ENCODE assay signal across 8 mouse cellular contexts in genomic region chr3:88684236-88684979, GRCm38 (mm10). TPM values are rescaled to one million over a fixed set of nuclear protein-coding genes. Genes with fewer than 3 reads are reported as not detected.
DNase-seq lines count a peak whose midpoint lies in the region; ATAC-seq and TF ChIP-seq lines count a peak whose summit lies in the region.

No protein-coding gene starts in this region.

- TF ChIP-seq POLR2A in CH12.LX (IDR thresholded peaks at IDR 0.05; ENCODE audit: low read depth, low read length), result no peak

- peaks cover 0 to 17% of the 10 kb centered on the region in 2 experiments; a peak in 2 of 4 replicates for H3K4me1 ChIP-seq in CH12.LX (ENCODE audit: control insufficient read depth in 1 of 2, insufficient read depth in 2 of 2)
- H3K4me1 ChIP-seq in hindbrain, embryonic 10.5 days (replicated peaks), result peaks cover 22% of the 10 kb centered on the region
- peaks cover 33% of the 10 kb centered on the region for H3K4me1 ChIP-seq in liver, embryonic 13.5 days (replicated peaks)

- 64% methylated on average over 8 of the region's 8 CpGs for WGBS in hindbrain, embryonic 10.5 days
- WGBS in liver, embryonic 13.5 days (ENCODE audit: insufficient replicate concordance), result 42% methylated on average over 8 of the region's 8 CpGs

- no peak for TF ChIP-seq RAD21 in CH12.LX (IDR thresholded peaks at IDR 0.05; ENCODE audit: low read depth, low read length)

- peak; percentile 11 to 38; a peak in 1 of 4 replicates for TF ChIP-seq CTCF in CH12.LX (conservative IDR thresholded peaks at IDR 0.05 in 1 of 2, IDR thresholded peaks at IDR 0.05 in 1 of 2; ENCODE audit: low read depth in 2 of 2, low read length in 2 of 2)

- H3K4me2 ChIP-seq in CH12.LX (ENCODE audit: insufficient read depth, low read depth, poor library complexity, severe bottlenecking), result peak overlapping the region; percentile 46; the same call in 1 of the 2 replicates
- peak overlapping the region; percentile 75 for H3K4me2 ChIP-seq in liver, embryonic 13.5 days

- peak overlapping the region; percentile 95 for H3K9ac ChIP-seq in CH12.LX (ENCODE audit: insufficient read depth, low read depth)
- peak overlapping the region; percentile 72 for H3K9ac ChIP-seq in liver, embryonic 13.5 days

- DNase-seq in cerebellum, adult 9-10 months, result peak; percentile 25
- no peak for DNase-seq in cerebellum, postnatal 14 days
- peak; percentile 19 for DNase-seq in CH12.LX (ENCODE audit: extremely low read depth)
- no peak for DNase-seq in hindbrain, embryonic 10.5 days (ENCODE audit: low spot score)
- no peak for DNase-seq in liver, embryonic 13.5 days
- no peak for DNase-seq in T-cell, adult 2 months (ENCODE audit: low spot score)
- DNase-seq in cerebellum, adult 8-10 months, result no peak
- DNase-seq in cerebellum, adult 11 months, result no peak

- no peaks in the 10 kb centered on the region for H3K27me3 ChIP-seq in CH12.LX (replicated peaks)
- H3K27me3 ChIP-seq in hindbrain, embryonic 10.5 days (ENCODE audit: insufficient read depth, poor library complexity, severe bottlenecking), result no peaks in the 10 kb centered on the region
- no peaks in the 10 kb centered on the region for H3K27me3 ChIP-seq in liver, embryonic 13.5 days

- H3K4me3 ChIP-seq in CH12.LX (replicated peaks in 1 of 3; ENCODE audit: low read depth in 2 of 3, low read length in 2 of 3, poor library complexity in 1 of 3), result peak overlapping the region; percentile 50 to 97 (median 83)
- H3K4me3 ChIP-seq in hindbrain, embryonic 10.5 days, result peak overlapping the region; percentile 98
- peak overlapping the region; percentile 84 for H3K4me3 ChIP-seq in liver, embryonic 13.5 days (replicated peaks)

- ATAC-seq in liver, embryonic 13.5 days (ENCODE audit: low read depth), result no peak

- H3K36me3 ChIP-seq in CH12.LX (replicated peaks in 1 of 2; ENCODE audit: control insufficient read depth in 1 of 2, insufficient read depth in 1 of 2, low read length in 1 of 2), result peaks cover 9 to 19% of the 10 kb centered on the region in 2 experiments
- peaks cover 28% of the 10 kb centered on the region for H3K36me3 ChIP-seq in hindbrain, embryonic 10.5 days
- H3K36me3 ChIP-seq in liver, embryonic 13.5 days, result peaks cover 19% of the 10 kb centered on the region

- peaks cover 32% of the 10 kb centered on the region for H3K79me2 ChIP-seq in CH12.LX (replicated peaks; ENCODE audit: control insufficient read depth, extremely low read depth, insufficient read depth, poor library complexity, severe bottlenecking)

- dilution Hi-C loops in CH12.LX (cut with MboI; ENCODE audit: extremely low pct_ligation_motif_present, extremely low pct_unique_long_range_greater_than_20kb, low sequenced_read_pairs), result no loop called here

- in situ Hi-C loops in CH12.LX (cut with MboI; ENCODE audit: low pct_ligation_motif_present, low pct_unique_long_range_greater_than_20kb, low sequenced_read_pairs), result loop anchor here (25.0 kb wide), 1 partner anchor 178 kb away; no protein-coding TSS in a partner anchor

- TF ChIP-seq EP300 in CH12.LX (IDR thresholded peaks at IDR 0.05; ENCODE audit: low read length), result no peak

- H3K27ac ChIP-seq in CH12.LX (ENCODE audit: insufficient read depth, low read depth), result peak overlapping the region; percentile 56; the same call in 1 of the 2 replicates
- peak overlapping the region; percentile 99 for H3K27ac ChIP-seq in hindbrain, embryonic 10.5 days
- peak overlapping the region; percentile 82 for H3K27ac ChIP-seq in liver, embryonic 13.5 days

- no peaks in the 10 kb centered on the region for H3K9me3 ChIP-seq in CH12.LX (replicated peaks; ENCODE audit: low read length)
- no peaks in the 10 kb centered on the region for H3K9me3 ChIP-seq in hindbrain, embryonic 10.5 days
- H3K9me3 ChIP-seq in liver, embryonic 13.5 days (replicated peaks), result no peaks in the 10 kb centered on the region

TF ChIP-seq in CH12.LX, 34 proteins besides CTCF, POLR2A, EP300 and RAD21:
- TF ChIP-seq ZNF384 (IDR thresholded peaks at IDR 0.05; ENCODE audit: low read depth, low read length) (peak; percentile 27), TCF12 (IDR thresholded peaks at IDR 0.05; ENCODE audit: low read depth, low read length) (no peak), KAT2A (IDR thresholded peaks at IDR 0.05; ENCODE audit: insufficient replicate concordance, low read length) (no peak), ZKSCAN1 (IDR thresholded peaks at IDR 0.05; ENCODE audit: borderline replicate concordance, low read depth, low read length) (no peak), TBP (conservative IDR thresholded peaks at IDR 0.05; ENCODE audit: low read depth, low read length) (0 out of 2 replicates have a peak, but pooled peaks have one; percentile 35)

RNA-seq across cellular contexts. Expression of gene Khdc4, which starts 1.2 kb away (rescaled TPM):
- total RNA-seq in CH12.LX (2012; rRNA removed) (35.2 and 40.2 TPM in 2 replicates), CH12.LX (2014; rRNA removed) (56.6 and 58.6 TPM in 2 replicates)
- polyA plus RNA-seq in CH12.LX (2012; ENCODE audit: insufficient read length, low read depth), result 53.6 TPM in 2 replicates
- polyA plus RNA-seq in hindbrain, embryonic 10.5 days (2016; fragmentation: Nextera tagmentation; extraction: Ambion mirVana), result 99.6 and 102 TPM in 2 replicates
- polyA plus RNA-seq in liver, embryonic 13.5 days (2015; fragmentation: Nextera tagmentation; extraction: Ambion mirVana), result 23.8 and 29.9 TPM in 2 replicates

RNA-seq across cellular contexts. Expression of gene Rxfp4, which starts 31.5 kb away (rescaled TPM):
- total RNA-seq in CH12.LX (2012; rRNA removed) (0.08 TPM in 1 of 2 replicates, not detected in the other), CH12.LX (2014; rRNA removed) (not detected in 2 replicates)
- not detected in 2 replicates for polyA plus RNA-seq in CH12.LX (2012; ENCODE audit: insufficient read length, low read depth)
- not detected in 2 replicates for polyA plus RNA-seq in hindbrain, embryonic 10.5 days (2016; fragmentation: Nextera tagmentation; extraction: Ambion mirVana)
- polyA plus RNA-seq in liver, embryonic 13.5 days (2015; fragmentation: Nextera tagmentation; extraction: Ambion mirVana), result not detected in 2 replicates

RNA-seq across cellular contexts. Expression of gene Rit1, which starts 32.2 kb away (rescaled TPM):
- total RNA-seq in CH12.LX (2012; rRNA removed) (21.4 and 23.7 TPM in 2 replicates), CH12.LX (2014; rRNA removed) (28.7 and 29.1 TPM in 2 replicates)
- polyA plus RNA-seq in CH12.LX (2012; ENCODE audit: insufficient read length, low read depth), result 18.4 and 20.6 TPM in 2 replicates
- 35.7 and 48.5 TPM in 2 replicates for polyA plus RNA-seq in hindbrain, embryonic 10.5 days (2016; fragmentation: Nextera tagmentation; extraction: Ambion mirVana)
- 34.4 and 36.3 TPM in 2 replicates for polyA plus RNA-seq in liver, embryonic 13.5 days (2015; fragmentation: Nextera tagmentation; extraction: Ambion mirVana)

Comparison
In these comparisons a context has a peak if more than half of its experiments do, and no peak if none do; other contexts are left out.
1. DNase-seq: peak in cerebellum, adult 9-10 months (single experiment) and CH12.LX (single experiment); none in cerebellum, postnatal 14 days (0 of 2), hindbrain, embryonic 10.5 days (single experiment), liver, embryonic 13.5 days (single experiment), T-cell, adult 2 months (single experiment), cerebellum, adult 8-10 months (single experiment) and cerebellum, adult 11 months (single experiment).
2. Peak in every context shown above with its lines, with median percentiles within 50 percentile points of each other: H3K27ac ChIP-seq and H3K4me3 ChIP-seq.